Mouse (Mus musculus) gastrocnemius, adult 8-10 months (tissue): ENCODE results near the gene Ip6k1. TPM values are rescaled to one million over a fixed set of nuclear protein-coding genes. Genes with fewer than 3 reads are reported as not detected.

ENCODE experiments used
- DNase-seq, 2 experiments: peaks; one replicate each; pipeline ENCODE4 v3.0.0; 2022; ENCODE audit warnings: low spot score in 2 of 2
- total RNA-seq, 4 experiments: library from RNA; stranded (reverse); gene quantifications; 2 replicates each; pipeline ENCODE4 v1.2.4; 2022

Ip6k1 gene
- total RNA-seq, 4 experiments from 2014 or later = 19.7 to 22.9 (median 21.3) TPM

DNA sequence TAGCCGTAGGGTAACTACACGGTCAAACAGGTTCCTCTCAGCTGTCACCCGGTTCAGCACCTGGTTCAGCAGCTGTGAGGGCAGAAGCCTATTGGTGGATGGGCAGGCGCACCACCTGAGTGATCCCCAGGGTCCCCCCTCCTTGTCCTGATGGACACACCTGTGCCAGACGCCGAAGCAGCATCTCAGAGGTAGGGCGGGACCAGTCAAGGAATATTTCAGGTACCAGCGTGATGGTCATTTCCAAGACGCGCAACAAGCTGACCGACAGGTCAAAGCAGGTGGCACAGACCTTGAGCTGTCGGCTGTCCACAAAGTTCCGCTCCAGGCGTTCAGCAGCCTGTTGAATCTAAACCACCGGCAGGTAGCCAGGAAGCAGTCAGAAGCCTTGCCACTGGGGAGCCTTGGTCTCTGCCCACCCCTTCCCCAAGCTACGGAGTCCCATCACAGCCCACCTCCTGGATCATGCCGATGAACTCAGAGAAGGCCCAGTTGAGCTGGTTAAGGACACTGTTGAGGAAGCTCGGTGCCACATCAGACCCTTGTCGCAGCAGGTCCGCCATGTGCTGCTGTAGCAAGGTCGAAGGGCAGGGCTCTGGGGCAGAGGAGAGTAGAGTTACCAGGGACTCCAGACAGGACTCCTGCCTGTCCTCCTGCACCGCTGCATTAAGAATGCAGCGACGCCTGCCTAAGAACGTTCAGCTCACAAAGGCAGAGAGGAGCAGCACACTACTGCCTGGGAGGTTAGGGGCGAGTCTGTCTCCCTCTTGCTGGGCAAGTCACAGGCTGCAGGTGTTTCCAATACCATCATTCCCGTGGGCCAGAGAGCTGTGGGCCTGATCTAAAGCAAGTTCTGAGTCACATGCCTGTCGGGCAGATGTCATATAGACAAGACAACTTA lies 54.3 kb downstream of the Ip6k1 start:
- no peak for DNase-seq

DNA sequence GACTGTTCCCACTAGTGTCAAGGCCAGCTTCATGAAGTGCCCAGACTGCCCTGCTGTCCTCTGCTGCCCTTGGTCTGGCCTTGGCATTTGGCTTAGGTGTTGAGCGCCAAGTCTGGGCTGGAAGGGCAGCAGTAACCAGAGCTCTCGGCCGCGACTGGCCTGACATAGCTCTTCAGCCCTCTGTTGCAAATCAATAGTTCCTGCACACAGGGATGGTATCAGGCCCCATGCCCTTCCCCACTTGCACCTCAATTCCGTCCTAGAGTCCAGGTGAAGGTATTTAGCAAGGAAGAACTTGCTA lies 54.9 kb downstream of the Ip6k1 start:
- peak; percentile 55 to 77 for DNase-seq

DNA sequence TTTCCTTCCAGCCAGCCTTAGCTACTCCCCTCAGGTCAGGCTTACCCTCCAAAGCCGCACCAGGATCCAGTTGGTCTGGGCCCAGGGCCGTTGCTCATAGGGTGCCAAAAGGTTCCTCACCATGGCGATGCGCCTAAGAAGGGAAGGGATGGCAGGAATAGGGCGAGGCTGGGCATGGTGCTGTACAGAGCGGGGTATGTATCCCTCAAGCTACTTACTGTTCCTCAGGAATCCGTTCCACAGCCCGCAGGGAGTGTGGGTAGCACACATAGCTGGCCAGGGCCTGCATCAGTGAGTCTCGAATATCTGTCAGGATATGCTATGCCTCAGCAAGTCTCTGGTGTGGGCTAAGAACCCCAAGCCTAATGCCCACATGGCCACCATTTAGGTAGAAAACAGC lies 56.0 kb downstream of the Ip6k1 start:
- no peak for DNase-seq

DNA sequence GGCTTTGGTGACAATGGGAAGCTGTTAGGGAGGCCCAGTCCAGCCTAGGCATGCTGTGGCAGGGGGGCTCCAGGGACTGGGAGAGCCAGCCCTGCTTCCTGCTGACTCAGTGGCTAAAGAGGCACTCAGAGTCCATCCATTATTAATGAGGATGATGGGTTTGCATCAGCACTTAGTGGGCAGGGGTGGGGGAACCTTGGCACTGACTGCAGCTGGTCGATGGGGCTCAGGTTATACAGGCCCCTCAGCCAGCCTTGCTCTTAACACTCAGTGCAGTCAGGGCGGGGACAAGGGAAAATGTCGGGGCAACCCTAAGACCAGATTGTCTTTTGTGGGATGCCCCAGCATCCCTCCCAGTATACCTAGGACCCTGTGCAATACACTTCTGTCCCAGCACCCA lies 59.8 kb downstream of the Ip6k1 start:
- no peak for DNase-seq

DNA sequence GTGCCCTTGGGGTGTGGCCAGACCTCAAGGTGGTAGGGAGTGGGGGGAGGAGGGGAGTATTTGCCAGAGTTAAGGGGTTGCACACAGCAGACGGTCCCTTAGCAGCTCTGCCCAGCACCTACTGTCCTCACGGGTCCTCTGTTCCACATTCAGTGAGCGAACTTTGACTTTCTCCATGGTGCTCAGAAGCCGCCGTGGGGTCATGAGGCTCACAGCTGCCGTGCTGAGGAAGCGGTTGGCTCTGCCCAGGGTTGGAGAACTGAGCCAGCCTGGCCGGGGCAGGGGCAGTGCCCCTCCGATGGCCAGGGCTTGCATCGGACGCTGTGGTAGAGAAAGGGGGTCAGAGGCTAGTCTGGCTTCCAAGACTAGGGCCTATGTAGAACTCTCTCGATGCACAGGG lies 61.1 kb downstream of the Ip6k1 start:
- DNase-seq = no peak

DNA sequence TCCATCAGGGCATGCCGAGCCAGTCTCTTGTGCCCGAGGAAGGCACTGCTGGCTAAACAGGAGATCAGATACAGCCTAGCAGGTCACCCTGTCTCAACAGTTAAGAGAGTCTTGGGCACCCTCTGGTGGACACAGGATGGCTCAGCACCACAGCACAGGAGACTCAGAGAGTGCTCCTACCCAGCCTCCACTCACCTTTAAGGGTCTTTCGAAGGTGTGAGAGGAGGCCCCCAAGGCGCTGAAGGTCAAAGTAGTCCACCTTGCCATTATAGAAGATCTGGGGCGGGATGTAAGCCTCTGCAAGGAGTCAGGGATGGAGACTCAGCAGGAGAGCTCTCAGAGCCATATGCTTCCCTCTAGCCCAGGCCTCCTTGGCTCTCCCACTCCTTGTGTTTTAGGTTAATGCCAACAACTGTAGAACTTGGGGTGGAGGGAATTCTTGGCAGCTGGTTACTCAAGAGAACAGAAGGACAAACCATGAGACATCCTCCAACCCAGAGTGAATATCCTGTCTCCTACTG lies 63.2 kb downstream of the Ip6k1 start:
- peak; percentile 65 to 68 for DNase-seq

DNA sequence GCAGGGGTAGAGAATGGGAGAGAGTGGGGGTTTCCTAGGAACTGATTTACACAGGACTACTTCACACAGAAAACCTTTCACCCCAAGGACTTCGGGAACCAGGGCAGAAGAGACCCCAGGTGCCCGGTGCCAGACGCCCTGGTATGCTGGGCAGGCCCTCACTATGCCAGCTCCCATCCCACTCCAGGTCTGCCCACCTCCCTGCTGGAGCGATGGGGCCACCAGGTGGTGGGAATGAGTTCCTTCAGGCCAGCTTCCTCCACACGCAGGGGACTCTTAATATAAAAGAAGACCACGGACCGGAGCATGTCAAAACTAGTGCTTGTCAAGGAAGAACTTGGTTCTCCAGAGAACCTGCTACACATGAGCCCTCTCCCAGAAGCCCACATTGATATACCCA lies 64.9 kb downstream of the Ip6k1 start:
- no peak for DNase-seq

DNA sequence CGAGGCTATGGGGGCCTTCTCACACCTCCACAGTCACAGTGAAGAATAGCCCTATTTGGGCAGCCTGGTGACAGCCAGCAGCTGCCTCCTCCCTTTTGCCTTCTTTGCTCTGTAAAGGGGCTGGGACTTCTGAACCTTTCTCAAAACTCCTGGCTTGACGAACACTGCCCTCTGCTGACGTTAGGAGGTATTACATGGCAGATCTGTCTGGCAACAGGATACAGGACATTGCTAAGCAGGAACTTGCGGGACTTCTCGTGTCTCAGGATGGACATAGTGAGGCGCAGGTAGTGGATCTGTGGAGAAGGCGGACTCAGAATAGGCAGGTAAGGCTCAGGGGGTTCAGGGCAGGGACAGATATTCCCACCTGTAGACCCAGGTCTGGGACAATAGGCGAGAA lies 65.6 kb downstream of the Ip6k1 start:
- peak; percentile 79 to 81 for DNase-seq

DNA sequence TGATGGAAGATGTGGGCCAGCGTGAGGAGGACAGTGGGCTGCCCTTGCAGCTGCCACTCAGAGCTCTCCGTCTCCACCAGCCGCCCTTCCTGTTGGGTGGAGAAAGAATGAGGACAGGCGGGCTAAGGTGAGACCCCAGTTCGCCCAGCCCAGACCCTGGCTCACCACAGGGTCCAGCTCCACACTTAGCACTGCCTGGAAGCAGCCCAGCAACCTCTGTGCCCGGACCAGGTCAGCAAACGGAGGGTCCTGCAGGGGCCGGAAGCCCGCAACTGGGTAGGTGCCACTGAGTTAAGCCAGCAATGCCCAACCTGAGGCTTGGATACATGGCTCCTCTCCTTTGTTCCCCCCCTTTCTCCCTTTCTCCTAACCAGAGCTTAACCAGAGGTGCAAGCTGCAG lies 66.7 kb downstream of the Ip6k1 start:
- no peak for DNase-seq

DNA sequence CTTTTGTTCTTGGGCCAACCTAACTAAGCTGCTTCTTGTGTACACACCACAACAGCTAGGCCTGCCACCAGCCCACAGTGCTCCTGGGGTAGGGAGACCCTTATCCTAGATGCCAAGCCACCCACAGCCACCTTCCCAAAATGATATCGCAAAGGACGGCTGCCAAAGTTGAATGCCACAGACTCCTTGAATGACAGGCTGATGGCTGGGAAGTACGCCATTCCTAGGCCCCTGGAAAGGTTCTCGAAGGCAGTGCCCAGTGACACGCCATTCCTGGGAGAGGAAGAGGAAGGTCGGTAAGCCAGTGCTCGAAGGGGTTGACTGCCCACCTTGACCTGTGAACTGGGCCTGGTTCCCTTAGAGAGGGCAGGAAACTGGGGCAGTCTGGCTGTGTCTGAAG lies 67.2 kb downstream of the Ip6k1 start:
- no peak for DNase-seq

DNA sequence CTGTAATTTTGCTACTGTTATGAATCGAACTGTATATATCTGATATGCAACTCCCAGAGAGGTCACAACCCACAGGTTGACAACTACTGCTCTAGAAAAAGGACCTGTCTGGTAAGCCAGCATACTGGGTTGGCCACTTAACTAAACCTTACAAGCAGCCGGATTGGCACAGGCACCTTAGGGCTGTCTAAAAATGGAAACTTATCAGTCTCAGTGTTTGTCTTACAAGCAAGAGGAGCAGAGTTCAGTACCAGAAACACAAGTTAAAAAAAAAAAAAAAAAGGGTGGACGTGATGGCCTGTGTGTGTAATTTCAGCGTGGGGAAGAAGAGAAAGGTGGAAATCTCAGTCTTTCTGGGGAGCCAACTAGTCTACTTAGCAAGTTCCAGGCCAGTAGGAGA lies 69.5 kb downstream of the Ip6k1 start:
- DNase-seq = no peak

DNA sequence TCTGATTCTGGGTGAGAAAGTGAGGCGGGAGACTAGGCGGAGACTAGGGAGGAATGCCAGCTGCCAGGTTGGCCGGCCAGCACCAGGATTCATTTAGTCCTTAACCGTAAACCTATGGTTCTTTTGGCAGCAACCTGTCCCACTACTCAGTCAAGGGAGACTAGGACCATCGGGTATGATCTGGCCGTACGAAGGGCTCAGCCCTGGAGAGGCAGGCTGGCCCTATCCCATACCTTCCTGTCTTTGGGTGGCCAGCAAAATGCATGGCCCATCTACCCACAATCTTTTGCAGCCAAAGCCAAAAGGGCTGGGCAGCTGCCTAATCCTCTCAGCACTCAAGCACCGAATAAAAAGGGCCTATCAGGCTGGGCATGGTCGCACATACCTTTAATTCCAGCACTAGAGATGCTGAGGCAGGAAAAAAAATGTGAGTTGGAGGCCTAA lies 70.2 kb downstream of the Ip6k1 start:
- no peak for DNase-seq

DNA sequence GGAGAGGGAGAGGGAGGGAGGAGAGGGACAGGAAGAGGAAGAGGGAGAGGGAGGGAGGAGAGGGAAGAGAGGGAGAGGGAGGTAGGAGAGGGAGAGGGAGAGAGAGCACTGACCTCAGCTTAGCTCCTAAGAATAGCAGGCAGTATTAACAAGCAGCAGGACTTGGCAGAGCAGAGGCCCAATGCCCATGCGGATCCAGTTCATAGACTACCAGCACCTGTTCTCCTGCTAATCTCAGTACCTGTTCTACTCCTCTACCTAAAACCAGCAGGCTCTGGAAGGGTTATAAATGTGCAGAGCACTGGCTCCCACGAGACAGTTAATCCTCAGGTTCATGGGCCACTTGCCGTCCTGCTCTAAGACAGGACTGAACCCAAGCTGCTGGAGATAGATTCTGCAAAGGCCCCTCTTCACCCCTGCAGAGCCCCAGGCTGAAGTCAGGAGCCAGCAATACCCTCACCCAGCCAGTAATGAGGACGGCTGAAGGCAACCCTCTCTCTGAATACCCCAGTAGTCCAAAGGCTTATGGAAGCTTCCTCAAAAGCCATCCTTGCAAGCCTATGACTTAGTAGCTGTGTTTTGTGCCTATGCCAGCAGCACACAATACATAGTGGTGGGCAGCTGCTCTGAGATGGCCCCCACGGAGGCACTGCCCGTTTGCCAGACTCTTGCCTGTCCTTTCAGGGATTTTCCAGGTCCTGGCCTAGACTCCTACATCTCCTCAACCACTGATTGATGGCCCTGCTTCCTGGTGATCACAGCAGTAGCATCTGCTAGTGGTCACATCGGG lies 71.0 kb downstream of the Ip6k1 start:
- peak; percentile 55 to 66 for DNase-seq

DNA sequence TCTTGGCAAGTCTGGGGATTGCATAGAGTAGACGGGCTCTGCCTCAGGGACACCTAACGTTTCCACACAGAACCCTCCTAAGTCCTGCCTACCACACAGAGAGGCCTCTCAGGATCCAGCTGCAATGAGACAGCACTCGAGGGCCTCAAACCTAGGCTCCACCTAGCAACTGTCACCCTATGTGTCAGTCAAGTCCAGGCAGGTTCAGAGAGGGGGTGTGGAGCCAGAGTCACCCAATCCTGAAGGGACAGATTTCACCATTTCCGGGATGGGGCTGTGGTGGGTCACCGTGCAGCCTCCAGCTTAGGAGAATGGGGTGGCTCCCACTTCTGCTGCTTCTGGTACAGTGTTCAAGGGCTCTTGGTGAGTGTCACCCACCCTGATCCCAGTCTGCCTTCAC lies 77.9 kb downstream of the Ip6k1 start, which contains the start of gene Mst1:
Gene Mst1, plus strand, starts transcription at position 269 of the 400 bp plus-strand sequence.
- no peak for DNase-seq

DNA sequence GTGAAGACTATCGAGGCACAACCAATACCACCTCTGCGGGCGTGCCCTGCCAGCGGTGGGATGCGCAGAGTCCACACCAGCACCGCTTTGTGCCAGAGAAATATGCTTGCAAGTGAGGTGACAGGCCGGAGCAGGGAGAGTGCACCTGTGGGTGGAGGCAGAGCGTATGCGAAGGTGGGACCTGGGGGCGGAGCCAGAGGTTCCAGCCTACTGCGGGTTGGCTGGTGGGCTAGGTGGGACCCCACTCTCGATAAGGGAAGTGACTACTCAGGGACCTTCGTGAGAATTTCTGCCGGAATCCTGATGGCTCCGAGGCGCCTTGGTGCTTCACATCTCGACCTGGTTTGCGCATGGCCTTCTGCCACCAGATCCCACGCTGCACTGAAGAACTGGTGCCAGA lies 80.2 kb downstream of the Ip6k1 start:
- DNase-seq = no peak

DNA sequence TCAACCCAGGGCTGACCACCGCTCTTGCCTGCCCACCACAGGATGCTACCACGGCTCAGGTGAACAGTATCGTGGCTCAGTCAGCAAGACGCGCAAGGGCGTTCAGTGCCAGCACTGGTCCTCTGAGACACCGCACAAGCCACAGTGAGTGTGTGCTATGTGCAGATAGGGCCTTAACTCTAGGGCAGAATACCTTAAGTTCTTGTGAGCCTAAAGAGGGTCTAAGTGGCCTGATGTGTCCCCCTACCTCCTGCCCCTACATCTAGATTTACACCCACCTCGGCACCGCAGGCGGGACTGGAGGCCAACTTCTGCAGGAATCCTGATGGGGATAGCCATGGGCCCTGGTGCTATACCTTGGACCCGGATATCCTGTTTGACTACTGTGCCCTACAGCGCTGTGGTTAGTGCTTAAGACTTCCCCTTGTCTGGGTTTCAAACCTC lies 80.7 kb downstream of the Ip6k1 start, which contains the start of gene Rnf123:
Gene Rnf123, minus strand, starts transcription at position 359 of the 444 bp plus-strand sequence.
- no peak for DNase-seq

DNA sequence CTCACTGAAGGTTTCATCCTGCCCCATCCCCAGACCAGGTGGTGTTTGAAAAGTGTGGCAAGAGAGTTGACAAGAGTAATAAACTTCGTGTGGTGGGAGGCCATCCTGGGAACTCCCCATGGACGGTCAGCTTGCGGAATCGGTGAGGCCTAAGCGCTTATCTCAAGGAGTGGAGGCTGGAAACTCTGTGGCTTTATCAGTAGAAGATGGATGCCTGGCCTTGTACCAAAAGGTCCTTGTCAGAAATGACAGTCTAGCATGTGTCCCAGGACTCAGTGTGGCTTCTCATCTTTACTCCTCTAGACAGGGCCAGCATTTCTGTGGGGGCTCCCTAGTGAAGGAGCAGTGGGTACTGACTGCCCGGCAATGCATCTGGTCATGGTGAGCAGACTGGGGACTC lies 81.3 kb downstream of the Ip6k1 start:
- no peak for DNase-seq

DNA sequence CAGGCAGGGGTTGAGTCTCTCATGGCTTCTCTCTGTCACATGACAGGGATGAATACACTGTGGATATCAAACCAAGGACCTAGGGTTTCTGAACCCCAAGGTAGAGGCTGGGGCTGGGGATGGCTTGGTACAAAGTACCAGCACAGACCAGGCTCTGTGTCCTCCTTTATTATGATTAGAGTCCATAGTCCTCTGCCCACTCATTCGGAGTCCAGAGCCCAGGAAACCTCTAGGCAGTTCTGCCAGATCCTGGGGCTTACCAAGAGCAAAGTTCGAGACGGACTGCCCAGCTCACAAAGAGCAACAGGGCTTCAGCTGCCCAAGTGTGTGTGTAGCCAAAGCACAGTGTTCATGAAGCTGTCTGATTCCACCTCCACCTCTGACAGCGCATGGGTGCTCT lies 83.0 kb downstream of the Ip6k1 start:
- DNase-seq = no peak

DNA sequence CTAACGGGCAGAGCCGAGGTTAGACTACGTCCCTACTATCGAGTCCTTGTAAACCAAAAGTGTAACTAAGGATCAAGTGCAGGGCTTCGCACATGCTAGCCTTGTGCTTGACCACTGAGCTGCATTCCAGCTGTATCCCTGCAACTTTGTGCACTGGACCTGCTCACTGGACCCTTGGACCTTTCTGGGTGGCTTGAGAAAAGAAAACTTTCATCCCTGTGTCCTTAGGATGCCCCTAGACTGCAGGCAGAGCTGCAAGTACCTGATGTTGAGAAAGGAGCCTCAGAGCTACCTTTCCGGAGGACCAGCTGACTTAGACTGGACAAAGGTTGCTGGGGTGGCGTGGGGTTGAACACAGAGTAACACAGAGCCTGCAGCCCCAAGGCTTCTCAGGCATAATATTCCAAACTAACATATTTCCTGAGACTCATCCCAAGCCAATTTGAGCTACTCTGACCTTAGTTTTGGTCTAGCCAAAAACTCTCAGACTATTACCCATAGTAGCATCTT lies 88.4 kb downstream of the Ip6k1 start:
- DNase-seq = no peak

DNA sequence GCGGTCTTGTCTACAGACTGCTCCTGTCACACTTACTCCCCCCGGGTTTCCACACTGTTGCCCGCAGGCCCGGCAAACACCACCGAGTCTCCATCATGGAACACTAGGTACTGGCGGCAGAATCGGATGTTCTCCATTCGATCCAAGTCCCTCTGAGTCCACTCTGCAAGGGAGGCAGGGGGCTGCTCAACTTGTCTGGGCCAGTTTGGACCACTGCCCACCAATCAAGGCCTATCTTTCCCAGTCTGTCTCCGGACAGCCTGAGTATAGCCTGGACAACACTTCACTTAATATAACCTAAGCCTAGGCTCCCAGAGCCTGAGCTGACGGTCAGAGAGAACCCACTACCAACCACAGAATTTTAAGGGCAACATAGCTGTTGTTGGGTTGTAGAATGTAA lies 91.3 kb downstream of the Ip6k1 start:
- DNase-seq = no peak

DNA sequence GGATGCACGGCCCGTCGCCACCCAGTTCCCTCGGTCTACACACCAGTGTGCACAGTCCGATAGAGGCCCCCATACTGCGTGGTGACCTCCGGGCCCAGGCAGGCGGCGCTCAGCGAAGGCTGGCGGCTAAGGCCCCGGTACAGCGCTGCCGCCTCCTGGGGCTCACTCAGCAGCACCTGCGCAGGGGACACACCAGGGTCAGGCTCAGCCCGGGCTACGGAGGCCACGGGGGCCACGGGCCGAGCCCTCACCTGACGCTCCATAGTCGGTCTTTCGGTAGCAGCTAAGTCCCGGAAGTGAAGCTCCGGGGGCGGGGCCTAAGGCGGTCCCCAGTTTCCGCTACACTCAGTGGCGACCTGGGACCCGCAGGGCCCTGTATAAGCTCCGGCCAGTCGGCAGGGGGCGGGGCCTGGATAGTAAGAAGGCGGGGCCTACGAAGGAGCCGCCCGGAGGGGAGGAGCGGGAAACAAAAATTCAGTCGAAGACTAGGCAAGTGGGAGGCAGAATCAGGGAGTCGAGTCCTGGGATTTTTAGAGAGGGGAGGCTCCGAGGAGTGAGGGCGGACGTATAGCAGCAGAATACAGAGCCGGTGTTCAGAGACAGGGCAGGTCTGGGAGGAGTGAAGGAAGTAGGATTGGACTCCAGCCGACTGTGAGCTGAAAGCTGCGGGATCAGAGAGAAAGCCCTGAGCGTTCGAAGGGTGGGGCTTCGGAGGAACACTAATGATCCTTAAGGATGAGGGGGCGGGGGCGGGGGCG lies 92.1 kb downstream of the Ip6k1 start, which contains the start of gene Apeh:
Gene Apeh, minus strand, starts transcription at position 423 of the 758 bp plus-strand sequence.
- DNase-seq = peak; percentile 95
